Mouse (Mus musculus): ENCODE measurements at regions not wholly inside any gene's neighbourhood (a gene's known extent, or its start where the extent isn't known, plus 50 kb on each side); places are given as distances from the start of the nearest gene placed in this dataset.

Small RNAs in the stretch of these regions (microRNA-seq; reads per million reads assigned to microRNA genes)
- gene Gm22368: 0 reads per million in 2 experiments
- gene Gm44376: 0 reads per million in 2 experiments
